Mouse (Mus musculus) CH12.LX (cell line): ENCODE measurements at regions not wholly inside any gene's neighbourhood (a gene's known extent, or its start where the extent isn't known, plus 50 kb on each side); places are given as distances from the start of the nearest gene placed in this dataset.

Experiments used
- DNase-seq: peaks from one replicate; pipeline ENCODE4 v3.0.0-alpha.2; 2013; ENCODE audit errors: extremely low read depth
- H3K27ac ChIP-seq: 2 replicates; pipeline ENCODE4 v1.5.1; 2012; ENCODE audit warnings: low read depth, mild to moderate bottlenecking, control low read depth, moderate library complexity; ENCODE audit not compliant: insufficient read depth
- H3K27me3 ChIP-seq: replicated peaks from 2 replicates; pipeline ENCODE3; 2012; ENCODE audit warnings: inconsistent platforms
- H3K36me3 ChIP-seq, 2 experiments: replicated peaks in 1 of 2; 2 replicates each; pipeline versions ENCODE3 to v1.6.1; 2012; ENCODE audit warnings: inconsistent platforms in 1 of 2, low read length in 1 of 2, mild to moderate bottlenecking in 1 of 2, mixed read lengths in 1 of 2, moderate library complexity in 1 of 2; ENCODE audit not compliant: control insufficient read depth in 1 of 2, insufficient read depth in 1 of 2
- H3K4me1 ChIP-seq, 2 experiments: 2 replicates each; pipeline ENCODE4 v1.6.1; 2012; ENCODE audit warnings: inconsistent platforms in 1 of 2, moderate library complexity in 1 of 2; ENCODE audit not compliant: insufficient read depth in 2 of 2, control insufficient read depth in 1 of 2
- H3K4me2 ChIP-seq: 2 replicates; pipeline ENCODE4 v1.6.1; 2012; ENCODE audit warnings: low read depth, mild to moderate bottlenecking, control low read depth; ENCODE audit not compliant: poor library complexity, insufficient read depth, severe bottlenecking
- H3K4me3 ChIP-seq, 3 experiments: fragments of 150-350 bp in 1 of 3; sonication (generic) in 1 of 3; replicated peaks in 1 of 3; 2 replicates each; pipeline versions ENCODE3 to v1.5.1; 2011 to 2012; ENCODE audit warnings: low read depth in 2 of 3, low read length in 2 of 3, mild to moderate bottlenecking in 2 of 3, moderate library complexity in 2 of 3, control low read depth in 1 of 3, improper control_type of control experiment in 1 of 3, inconsistent platforms in 1 of 3, mixed read lengths in 1 of 3; ENCODE audit not compliant: poor library complexity in 1 of 3
- H3K79me2 ChIP-seq: replicated peaks from 2 replicates; pipeline ENCODE4 v1.6.1; 2012; ENCODE audit warnings: mild to moderate bottlenecking, moderate library complexity; ENCODE audit not compliant: control insufficient read depth, poor library complexity, insufficient read depth, severe bottlenecking; ENCODE audit errors: extremely low read depth
- H3K9ac ChIP-seq: 2 replicates; pipeline ENCODE4 v1.6.1; 2012; ENCODE audit warnings: low read depth, mild to moderate bottlenecking, control low read depth, moderate library complexity; ENCODE audit not compliant: insufficient read depth
- H3K9me3 ChIP-seq: replicated peaks from 2 replicates; pipeline ENCODE3; 2012; ENCODE audit warnings: low read length, inconsistent platforms, mixed read lengths
- CHD2 ChIP-seq: IDR thresholded peaks from 2 replicates; pipeline ENCODE4 v1.6.1; 2011; ENCODE audit warnings: low read length, improper control_type of control experiment
- CTCF ChIP-seq, 2 experiments: IDR thresholded peaks in 1 of 2; conservative IDR thresholded peaks in 1 of 2; 2 replicates each; pipeline ENCODE4 v1.5.1; 2011 to 2012; ENCODE audit warnings: low read depth in 2 of 2, low read length in 2 of 2, improper control_type of control experiment in 1 of 2, inconsistent platforms in 1 of 2, mild to moderate bottlenecking in 1 of 2, moderate library complexity in 1 of 2
- E2F4 ChIP-seq: IDR thresholded peaks from 2 replicates; pipeline ENCODE4 v1.6.1; 2011; ENCODE audit warnings: low read depth, low read length, improper control_type of control experiment; ENCODE audit not compliant: insufficient replicate concordance
- ELF1 ChIP-seq: IDR thresholded peaks from 2 replicates; pipeline ENCODE4 v1.6.1; 2014; ENCODE audit warnings: low read depth, mild to moderate bottlenecking, inconsistent platforms, low read length, improper control_type of control experiment
- ETS1 ChIP-seq: conservative IDR thresholded peaks from 2 replicates; pipeline ENCODE4 v1.6.1; 2012; ENCODE audit warnings: low read depth, mild to moderate bottlenecking, inconsistent platforms, low read length, improper control_type of control experiment, moderate library complexity
- KAT2A ChIP-seq: IDR thresholded peaks from 2 replicates; pipeline ENCODE4 v1.6.1; 2012; ENCODE audit warnings: low read length, improper control_type of control experiment, inconsistent platforms; ENCODE audit not compliant: insufficient replicate concordance
- MXI1 ChIP-seq: IDR thresholded peaks from 2 replicates; pipeline ENCODE4 v1.6.1; 2011; ENCODE audit warnings: mild to moderate bottlenecking, low read depth, low read length, improper control_type of control experiment
- NRF1 ChIP-seq: IDR thresholded peaks from 2 replicates; pipeline ENCODE4 v1.6.1; 2014; ENCODE audit warnings: low read depth, mild to moderate bottlenecking, inconsistent platforms, low read length, improper control_type of control experiment, moderate library complexity
- PAX5 ChIP-seq: IDR thresholded peaks from 2 replicates; pipeline ENCODE4 v1.6.1; 2012; ENCODE audit warnings: low read length, inconsistent platforms, mixed read lengths
- POLR2A ChIP-seq: IDR thresholded peaks from 2 replicates; pipeline ENCODE4 v1.6.1; 2011; ENCODE audit warnings: low read depth, mild to moderate bottlenecking, improper control_type of control experiment, low read length
- RAD21 ChIP-seq: IDR thresholded peaks from 2 replicates; pipeline ENCODE4 v1.6.1; 2011; ENCODE audit warnings: low read depth, mild to moderate bottlenecking, low read length, improper control_type of control experiment, moderate library complexity
- RCOR1 ChIP-seq: conservative IDR thresholded peaks from 2 replicates; pipeline ENCODE4 v1.6.1; 2012; ENCODE audit warnings: low read depth, mild to moderate bottlenecking, inconsistent platforms, low read length, improper control_type of control experiment
- TBP ChIP-seq: conservative IDR thresholded peaks from 2 replicates; pipeline ENCODE4 v1.6.1; 2011; ENCODE audit warnings: low read depth, low read length, improper control_type of control experiment
- TCF12 ChIP-seq: IDR thresholded peaks from 2 replicates; pipeline ENCODE4 v1.6.1; 2014; ENCODE audit warnings: low read depth, mild to moderate bottlenecking, inconsistent platforms, low read length, improper control_type of control experiment
- USF1 ChIP-seq: IDR thresholded peaks from 2 replicates; pipeline ENCODE4 v1.6.1; 2014; ENCODE audit warnings: low read depth, mild to moderate bottlenecking, inconsistent platforms, low read length, improper control_type of control experiment
- USF2 ChIP-seq: conservative IDR thresholded peaks from 2 replicates; pipeline ENCODE4 v1.6.1; 2011; ENCODE audit warnings: low read depth, low read length, improper control_type of control experiment
- ZC3H11A ChIP-seq: IDR thresholded peaks from 2 replicates; pipeline ENCODE4 v1.6.1; 2012; ENCODE audit warnings: low read depth, mild to moderate bottlenecking, inconsistent platforms, low read length, improper control_type of control experiment
- dilution Hi-C: fragments of 300-500 bp; cut with MboI; formaldehyde crosslinking; loops from 2 replicates; pipeline ENCODE4 v1.14.3; 2020; ENCODE audit warnings: low sequenced_read_pairs; ENCODE audit not compliant: extremely low pct_unique_long_range_greater_than_20kb, extremely low pct_ligation_motif_present
- in situ Hi-C: fragments of 300-500 bp; cut with MboI; formaldehyde crosslinking; loops from 3 replicates; pipeline ENCODE4 v1.14.3; 2019; ENCODE audit warnings: low sequenced_read_pairs, low pct_ligation_motif_present, low pct_unique_long_range_greater_than_20kb, mixed read lengths

- no peaks in the 10 kb centered on the region for H3K36me3 ChIP-seq
- no peak for DNase-seq
- no peaks in the 10 kb centered on the region for H3K9me3 ChIP-seq
- H3K79me2 ChIP-seq = no peaks in the 10 kb centered on the region
- no peak overlapping the region for H3K4me3 ChIP-seq
- H3K9ac ChIP-seq = no peak overlapping the region
- dilution Hi-C loops (no loop called here), in situ Hi-C loops (no loop called here)
- H3K27me3 ChIP-seq = no peaks in the 10 kb centered on the region
- H3K27ac ChIP-seq = no peak overlapping the region
- no peak for TF ChIP-seq PAX5
- TF ChIP-seq POLR2A = no peak
- TF ChIP-seq NRF1 = no peak
- no peak for TF ChIP-seq USF2
- peaks cover 17 to 54% of the 10 kb centered on the region in 2 experiments for H3K4me1 ChIP-seq
- H3K4me2 ChIP-seq = no peak overlapping the region
Measured at GRCm38 (mm10) chrX:11895396-11895795, 264.8 kb downstream of the Bcor start.

GRCm38 (mm10) chrX:11898280-11898679, 261.9 kb downstream of the Bcor start:
- Histone ChIP-seq H3K4me1 (peaks cover 5 to 33% of the 10 kb centered on the region in 2 experiments; a peak in 3 of 4 replicates), H3K9ac (no peak overlapping the region), H3K79me2 (no peaks in the 10 kb centered on the region), H3K36me3 (no peaks in the 10 kb centered on the region), H3K4me2 (no peak overlapping the region), H3K27ac (no peak overlapping the region), H3K27me3 (no peaks in the 10 kb centered on the region), H3K4me3 (no peak overlapping the region), H3K9me3 (no peaks in the 10 kb centered on the region)
- no peak for DNase-seq
- in situ Hi-C loops = no loop called here
- dilution Hi-C loops = no loop called here
- TF ChIP-seq ZC3H11A = no peak
- no peak for TF ChIP-seq USF1
- no peak for TF ChIP-seq ELF1
- TF ChIP-seq CTCF (conservative IDR thresholded peaks at IDR 0.05 in 1 of 2, IDR thresholded peaks at IDR 0.05 in 1 of 2; ENCODE audit: low read depth in 2 of 2, low read length in 2 of 2) = no peak
- TF ChIP-seq RCOR1 = no peak
- TF ChIP-seq TCF12 = no peak
- no peak for TF ChIP-seq E2F4
- no peak for TF ChIP-seq MXI1
- TF ChIP-seq CHD2 = no peak
- TF ChIP-seq TBP = no peak
- no peak for TF ChIP-seq RAD21
- no peak for TF ChIP-seq PAX5
- TF ChIP-seq KAT2A = no peak
- TF ChIP-seq ETS1 = no peak
- TF ChIP-seq, all 38 proteins: peak for 0
